Mouse (Mus musculus): ENCODE data around the gene Rbm44. TPM values are rescaled to one million over a fixed set of nuclear protein-coding genes. Genes with fewer than 3 reads are reported as not detected.

Rbm44 gene
- total and polyA plus RNA-seq, 2 experiments from 2014 or later: 0.04 to 0.97 TPM

DNA sequence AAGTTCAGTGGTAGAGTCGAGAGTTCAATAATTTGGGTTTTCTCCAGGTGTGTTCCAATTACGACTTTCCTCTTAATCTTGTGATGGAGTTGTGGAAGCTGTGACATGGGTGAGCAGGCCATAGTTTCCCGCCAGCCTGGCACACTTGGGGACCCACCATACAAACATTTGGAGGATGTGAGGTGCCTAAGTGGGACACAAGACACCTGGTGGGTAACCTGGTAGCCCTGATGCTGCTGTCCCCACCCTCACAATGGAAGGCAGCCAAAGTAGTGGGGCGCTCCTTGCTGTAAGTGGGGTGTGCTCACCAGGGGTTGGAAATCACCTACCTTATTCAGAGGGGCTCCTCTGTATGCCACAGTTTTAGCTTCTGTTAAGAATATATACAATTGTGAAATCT, 32.3 kb upstream of the Rbm44 start:
- DNase-seq (ENCODE audit: low spot score) (no peak), ATAC-seq (ENCODE audit: insufficient read depth, low read depth) (no peak)
- Histone ChIP-seq H3K4me1 (ENCODE audit: control insufficient read depth, insufficient read depth) (peaks cover 12% of the 10 kb centered on the region), H3K9ac (replicated peaks; ENCODE audit: low read depth, low read length) (no peak overlapping the region), H3K36me3 (replicated peaks; ENCODE audit: control insufficient read depth, insufficient read depth, low read length) (peaks cover 88% of the 10 kb centered on the region), H3K4me2 (ENCODE audit: low read depth, low read length) (no peak overlapping the region), H3K27me3 (ENCODE audit: control insufficient read depth, insufficient read depth, low read length) (no peaks in the 10 kb centered on the region), H3K4me3 (ENCODE audit: low read depth, low read length) (no peak overlapping the region), H3K9me3 (replicated peaks; ENCODE audit: control insufficient read depth, low read length) (no peaks in the 10 kb centered on the region), H3K27ac (ENCODE audit: low read depth) (no peak overlapping the region)
- TF ChIP-seq EP300 (IDR thresholded peaks at IDR 0.05; ENCODE audit: low read depth) (no peak), CTCF (IDR thresholded peaks at IDR 0.05; ENCODE audit: low read depth) (no peak)
- WGBS: 95% methylated on average over 4 of the region's 4 CpGs

GRCm38 (mm10) chr1:91122121-91122520, 22.8 kb upstream of the Rbm44 start:
- DNase-seq (ENCODE audit: low spot score): peak; percentile 3
- no peak for ATAC-seq (ENCODE audit: insufficient read depth, low read depth)
- H3K4me2 ChIP-seq (ENCODE audit: low read depth, low read length): no peak overlapping the region
- no peaks in the 10 kb centered on the region for H3K27me3 ChIP-seq (ENCODE audit: control insufficient read depth, insufficient read depth, low read length)
- no peak overlapping the region for H3K4me3 ChIP-seq (ENCODE audit: low read depth, low read length)
- 91% methylated on average over 11 of the region's 11 CpGs for WGBS
- H3K36me3 ChIP-seq (replicated peaks; ENCODE audit: control insufficient read depth, insufficient read depth, low read length): peaks cover 94% of the 10 kb centered on the region
- no peaks in the 10 kb centered on the region for H3K9me3 ChIP-seq (replicated peaks; ENCODE audit: control insufficient read depth, low read length)
- H3K4me1 ChIP-seq (ENCODE audit: control insufficient read depth, insufficient read depth): no peaks in the 10 kb centered on the region
- no peak overlapping the region for H3K9ac ChIP-seq (replicated peaks; ENCODE audit: low read depth, low read length)
- H3K27ac ChIP-seq (ENCODE audit: low read depth): no peak overlapping the region
- TF ChIP-seq EP300 (IDR thresholded peaks at IDR 0.05; ENCODE audit: low read depth) (no peak), CTCF (IDR thresholded peaks at IDR 0.05; ENCODE audit: low read depth) (no peak)

GRCm38 (mm10) chr1:91123004-91123403, 21.9 kb upstream of the Rbm44 start:
- DNase-seq (ENCODE audit: low spot score) (no peak), ATAC-seq (ENCODE audit: insufficient read depth, low read depth) (no peak)
- no peak overlapping the region for H3K4me3 ChIP-seq (ENCODE audit: low read depth, low read length)
- H3K27me3 ChIP-seq (ENCODE audit: control insufficient read depth, insufficient read depth, low read length): no peaks in the 10 kb centered on the region
- H3K9ac ChIP-seq (replicated peaks; ENCODE audit: low read depth, low read length): no peak overlapping the region
- whole genome bisulfite sequencing: 86% methylated on average over 5 of the region's 5 CpGs
- peaks cover 95% of the 10 kb centered on the region for H3K36me3 ChIP-seq (replicated peaks; ENCODE audit: control insufficient read depth, insufficient read depth, low read length)
- peaks cover under 1% of the 10 kb centered on the region; the same call in 1 of the 2 replicates for H3K9me3 ChIP-seq (replicated peaks; ENCODE audit: control insufficient read depth, low read length)
- no peak for TF ChIP-seq CTCF (IDR thresholded peaks at IDR 0.05; ENCODE audit: low read depth)
- no peak for TF ChIP-seq EP300 (IDR thresholded peaks at IDR 0.05; ENCODE audit: low read depth)
- no peaks in the 10 kb centered on the region for H3K4me1 ChIP-seq (ENCODE audit: control insufficient read depth, insufficient read depth)
- no peak overlapping the region for H3K27ac ChIP-seq (ENCODE audit: low read depth)
- no peak overlapping the region for H3K4me2 ChIP-seq (ENCODE audit: low read depth, low read length)

DNA sequence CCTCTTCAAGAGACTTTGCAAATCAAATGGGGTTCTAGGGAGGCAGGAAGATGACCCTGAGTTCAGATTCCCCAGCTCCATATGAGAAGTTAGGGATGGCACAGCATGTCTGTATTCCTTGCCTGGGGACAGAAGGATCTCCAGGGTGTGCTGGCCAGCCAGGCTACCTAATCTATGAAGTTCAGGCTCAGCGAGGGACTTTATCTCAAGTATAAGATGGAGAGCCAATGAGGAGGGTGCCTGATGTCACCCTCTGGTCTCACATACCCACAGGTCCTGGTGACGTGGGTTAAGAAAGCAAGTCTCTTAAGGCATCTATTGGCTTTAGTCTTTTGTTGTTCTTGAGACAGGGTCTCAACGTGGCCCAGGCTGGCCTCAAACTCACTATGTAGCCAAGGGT, 21.4 kb upstream of the Rbm44 start:
- no peaks in the 10 kb centered on the region for H3K4me1 ChIP-seq (ENCODE audit: control insufficient read depth, insufficient read depth)
- H3K4me2 ChIP-seq (ENCODE audit: low read depth, low read length): no peak overlapping the region
- peaks cover 5% of the 10 kb centered on the region; the same call in 1 of the 2 replicates for H3K9me3 ChIP-seq (replicated peaks; ENCODE audit: control insufficient read depth, low read length)
- H3K9ac ChIP-seq (replicated peaks; ENCODE audit: low read depth, low read length): no peak overlapping the region
- 63% methylated on average over 3 of the region's 3 CpGs for WGBS
- H3K27ac ChIP-seq (ENCODE audit: low read depth): no peak overlapping the region
- DNase-seq (ENCODE audit: low spot score) (no peak), ATAC-seq (ENCODE audit: insufficient read depth, low read depth) (no peak)
- H3K4me3 ChIP-seq (ENCODE audit: low read depth, low read length): no peak overlapping the region
- H3K27me3 ChIP-seq (ENCODE audit: control insufficient read depth, insufficient read depth, low read length): no peaks in the 10 kb centered on the region
- H3K36me3 ChIP-seq (replicated peaks; ENCODE audit: control insufficient read depth, insufficient read depth, low read length): peaks cover 95% of the 10 kb centered on the region
- TF ChIP-seq EP300 (IDR thresholded peaks at IDR 0.05; ENCODE audit: low read depth) (no peak), CTCF (IDR thresholded peaks at IDR 0.05; ENCODE audit: low read depth) (no peak)

DNA sequence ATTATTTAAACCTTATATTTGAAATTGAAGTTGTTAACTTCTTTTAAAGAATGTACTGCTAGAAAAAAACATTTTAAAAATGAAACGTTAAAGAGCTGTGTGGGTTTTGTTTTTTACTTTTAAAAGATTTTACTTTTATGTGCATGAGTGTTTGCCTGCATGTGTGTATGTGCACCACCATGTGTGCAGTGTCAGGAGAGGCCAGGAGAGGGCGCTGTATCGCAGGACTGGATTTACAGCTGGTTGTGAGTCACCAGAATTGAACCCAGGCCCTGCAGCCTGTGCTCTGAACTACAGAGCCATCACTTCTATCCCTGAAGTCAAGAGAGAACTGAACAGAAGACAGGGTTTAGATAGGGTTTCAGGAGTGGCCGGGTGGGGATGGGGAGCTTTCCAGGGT, 16.0 kb upstream of the Rbm44 start:
- Histone ChIP-seq H3K27me3 (ENCODE audit: control insufficient read depth, insufficient read depth, low read length) (no peaks in the 10 kb centered on the region), H3K4me1 (ENCODE audit: control insufficient read depth, insufficient read depth) (no peaks in the 10 kb centered on the region), H3K9ac (replicated peaks; ENCODE audit: low read depth, low read length) (no peak overlapping the region), H3K9me3 (replicated peaks; ENCODE audit: control insufficient read depth, low read length) (peaks cover 11% of the 10 kb centered on the region; the same call in 1 of the 2 replicates), H3K4me3 (ENCODE audit: low read depth, low read length) (no peak overlapping the region), H3K4me2 (ENCODE audit: low read depth, low read length) (no peak overlapping the region), H3K36me3 (replicated peaks; ENCODE audit: control insufficient read depth, insufficient read depth, low read length) (peaks cover 59% of the 10 kb centered on the region), H3K27ac (ENCODE audit: low read depth) (no peak overlapping the region)
- DNase-seq (ENCODE audit: low spot score): no peak
- 89% methylated on average over 4 of the region's 4 CpGs for WGBS
- ATAC-seq (ENCODE audit: insufficient read depth, low read depth): no peak
- TF ChIP-seq EP300 (IDR thresholded peaks at IDR 0.05; ENCODE audit: low read depth) (no peak), CTCF (IDR thresholded peaks at IDR 0.05; ENCODE audit: low read depth) (no peak; the same call in 1 of the 2 replicates)

- Histone ChIP-seq H3K4me2 (ENCODE audit: low read depth, low read length) (no peak overlapping the region), H3K4me3 (ENCODE audit: low read depth, low read length) (no peak overlapping the region), H3K27me3 (ENCODE audit: control insufficient read depth, insufficient read depth, low read length) (no peaks in the 10 kb centered on the region), H3K27ac (ENCODE audit: low read depth) (no peak overlapping the region), H3K36me3 (replicated peaks; ENCODE audit: control insufficient read depth, insufficient read depth, low read length) (no peaks in the 10 kb centered on the region), H3K4me1 (ENCODE audit: control insufficient read depth, insufficient read depth) (no peaks in the 10 kb centered on the region), H3K9me3 (replicated peaks; ENCODE audit: control insufficient read depth, low read length) (no peaks in the 10 kb centered on the region), H3K9ac (replicated peaks; ENCODE audit: low read depth, low read length) (no peak overlapping the region)
- ATAC-seq (ENCODE audit: insufficient read depth, low read depth): no peak; the same call in 1 of the 2 replicates
- WGBS: 61% methylated on average over 2 of the region's 2 CpGs
- DNase-seq (ENCODE audit: low spot score): no peak
- TF ChIP-seq CTCF (IDR thresholded peaks at IDR 0.05; ENCODE audit: low read depth) (no peak), EP300 (IDR thresholded peaks at IDR 0.05; ENCODE audit: low read depth) (no peak)
Observed at GRCm38 (mm10) chr1:91137036-91137435, 7.9 kb upstream of the Rbm44 start.
